Mouse (Mus musculus) spleen, adult 2 months (tissue): ENCODE data around the gene Capn7. TPM values are rescaled to one million over a fixed set of nuclear protein-coding genes. Genes with fewer than 3 reads are reported as not detected.

ENCODE experiments used
- DNase-seq, 2 experiments: peaks; one replicate each; pipeline versions ENCODE4 v3.0.0 to v3.0.0-alpha.2; 2012 to 2021; ENCODE audit warnings: low spot score in 2 of 2, low read depth in 1 of 2
- H3K27ac ChIP-seq: fragments of 200-500 bp; 2 replicates; pipeline ENCODE4 v1.5.1; 2012; ENCODE audit warnings: low read length, inconsistent platforms; ENCODE audit not compliant: insufficient read depth
- H3K27me3 ChIP-seq: fragments of 200-500 bp; 2 replicates; pipeline ENCODE4 v1.6.1; 2012; ENCODE audit warnings: mild to moderate bottlenecking, moderate library complexity, low read length, inconsistent platforms; ENCODE audit not compliant: control insufficient read depth, insufficient read depth
- H3K36me3 ChIP-seq: fragments of 200-500 bp; 2 replicates; pipeline ENCODE4 v1.6.1; 2012; ENCODE audit warnings: mild to moderate bottlenecking, low read length, inconsistent platforms; ENCODE audit not compliant: control insufficient read depth, insufficient read depth
- H3K4me1 ChIP-seq: fragments of 200-500 bp; 2 replicates; pipeline ENCODE4 v1.6.1; 2011; ENCODE audit warnings: inconsistent platforms; ENCODE audit not compliant: control insufficient read depth, insufficient read depth, insufficient read length
- H3K4me3 ChIP-seq: fragments of 200-500 bp; 2 replicates; pipeline ENCODE4 v1.5.1; 2011; ENCODE audit warnings: mild to moderate bottlenecking, inconsistent platforms; ENCODE audit not compliant: insufficient read depth, insufficient read length; ENCODE audit errors: extremely low read depth
- CTCF ChIP-seq: fragments of 200-500 bp; IDR thresholded peaks from 2 replicates; pipeline ENCODE4 v1.5.1; 2011; ENCODE audit warnings: mild to moderate bottlenecking, inconsistent platforms; ENCODE audit not compliant: insufficient read depth, insufficient read length, insufficient replicate concordance; ENCODE audit errors: extremely low read depth
- POLR2A ChIP-seq: fragments of 200-500 bp; IDR thresholded peaks from 2 replicates; pipeline ENCODE4 v1.6.1; 2011; ENCODE audit warnings: low read depth, low read length, inconsistent platforms
- WGBS: fragments of 180-500 bp; shearing (Covaris S2); methylation state at CpG from one replicate; pipeline ENCODE4 v1.1.7; 2018; 5-methylcytosine and 5-hydroxymethylcytosine counted together
- polyA plus RNA-seq: library from polyadenylated mRNA; depleted of rRNA; stranded (reverse); fragments of >200 nt; gene quantifications from 2 replicates; pipeline ENCODE4 v1.2.3, GENCODE M21; 2012

Gene Capn7
- polyA plus RNA-seq, 1 experiment = 7.8 TPM

DNA sequence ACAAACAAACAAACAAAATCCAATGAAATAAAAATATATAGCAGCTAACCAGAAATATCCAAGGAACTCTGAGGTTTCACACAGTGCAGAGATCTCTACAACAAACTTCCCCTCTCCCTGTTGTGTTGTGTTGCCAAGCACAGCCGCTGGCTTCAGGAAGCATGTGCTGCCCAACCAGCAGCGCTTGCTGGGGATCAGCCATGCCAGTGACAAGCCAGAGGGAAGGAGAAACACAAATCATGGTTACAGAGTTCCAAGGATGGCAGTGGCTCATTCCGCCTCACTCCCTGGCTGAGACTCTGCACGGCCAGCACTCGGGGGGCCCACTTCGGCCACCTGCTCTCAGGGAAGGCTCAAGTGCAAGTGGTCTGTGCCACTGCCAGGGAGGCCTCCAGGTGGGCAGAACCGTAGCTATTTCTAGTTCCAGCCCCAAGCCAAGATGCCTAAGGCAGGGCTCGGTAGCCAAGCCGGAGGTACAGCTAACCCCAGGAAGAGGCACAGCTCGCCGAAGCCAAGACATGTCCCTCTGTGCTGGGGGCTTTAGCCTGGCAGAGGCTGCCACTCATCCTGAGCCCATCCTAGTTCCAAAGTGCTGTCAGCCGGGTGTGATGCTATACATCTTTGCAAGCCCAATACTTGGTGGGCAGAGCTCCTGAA, 69.8 kb downstream of the Capn7 start:
- Histone ChIP-seq H3K27ac (peak overlapping the region; percentile 35; the same call in 1 of the 2 replicates), H3K4me1 (peaks cover 54% of the 10 kb centered on the region; the same call in 1 of the 2 replicates), H3K27me3 (no peaks in the 10 kb centered on the region), H3K36me3 (peaks cover 18% of the 10 kb centered on the region), H3K4me3 (no peak overlapping the region)
- WGBS = 88% methylated on average over 12 of the region's 12 CpGs
- no peak for DNase-seq
- no peak for TF ChIP-seq POLR2A
- no peak for TF ChIP-seq CTCF

DNA sequence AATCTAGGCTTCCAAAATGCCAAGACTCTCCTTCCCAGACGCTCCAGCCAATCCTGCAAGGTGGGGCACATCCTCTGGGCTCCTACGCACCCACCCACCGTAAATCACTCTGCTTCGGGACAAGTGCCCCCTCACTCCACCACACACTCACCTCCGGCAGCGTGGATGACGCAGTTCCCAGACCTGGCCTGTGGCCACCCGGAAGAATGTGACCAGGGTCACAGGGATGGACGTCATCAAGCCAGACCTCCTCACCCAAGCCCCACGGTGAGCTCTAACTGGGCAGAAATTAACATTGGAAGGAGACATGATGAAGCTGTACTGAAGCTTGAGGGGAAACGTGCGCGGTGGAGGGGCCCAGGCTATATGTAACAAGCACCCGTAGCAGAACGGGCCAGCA, 70.8 kb downstream of the Capn7 start:
- no peak for DNase-seq
- TF ChIP-seq POLR2A (no peak), CTCF (no peak)
- peak overlapping the region; percentile 79 for H3K27ac ChIP-seq
- H3K4me1 ChIP-seq = peaks cover 49% of the 10 kb centered on the region; the same call in 1 of the 2 replicates
- 93% methylated on average over 15 of the region's 15 CpGs for WGBS
- H3K4me3 ChIP-seq = no peak overlapping the region
- H3K27me3 ChIP-seq = no peaks in the 10 kb centered on the region
- H3K36me3 ChIP-seq = peaks cover 22% of the 10 kb centered on the region

DNA sequence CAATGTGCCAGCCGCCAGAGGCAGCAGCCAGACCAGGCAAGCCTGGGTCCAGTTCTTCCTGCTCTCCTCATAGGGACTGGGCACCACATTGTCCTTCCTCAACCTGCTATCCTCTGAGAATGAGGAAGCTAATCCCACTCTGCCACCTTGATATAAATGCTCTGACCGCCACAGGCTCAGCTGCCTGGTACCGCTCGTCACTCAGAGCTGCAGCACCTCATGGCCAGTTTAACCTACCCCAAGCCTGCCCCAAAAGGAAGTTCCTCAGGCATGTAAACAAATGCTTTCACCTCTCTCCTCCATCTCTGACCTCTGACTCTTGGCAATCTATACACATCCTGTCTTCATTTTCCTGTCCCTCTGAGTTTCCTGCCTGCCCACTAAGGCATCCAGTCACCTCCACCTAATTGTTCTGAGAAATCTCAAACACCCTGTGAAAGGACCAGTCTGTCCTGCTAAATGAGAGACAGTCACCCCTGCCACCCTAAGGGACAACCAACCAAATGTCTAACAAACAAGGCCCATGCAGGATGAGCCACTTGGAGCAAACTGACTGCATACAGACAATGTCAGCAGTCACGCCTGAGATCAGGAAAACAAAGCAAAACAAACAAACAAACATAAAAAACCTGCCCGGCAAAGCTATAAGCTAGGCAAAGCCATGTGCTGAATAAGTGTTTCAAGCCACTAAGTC, 71.6 kb downstream of the Capn7 start:
- Histone ChIP-seq H3K4me1 (peaks cover 54% of the 10 kb centered on the region; the same call in 1 of the 2 replicates), H3K36me3 (peaks cover 22% of the 10 kb centered on the region), H3K27me3 (no peaks in the 10 kb centered on the region), H3K27ac (peak overlapping the region; percentile 79), H3K4me3 (no peak overlapping the region)
- TF ChIP-seq CTCF (no peak), POLR2A (no peak)
- WGBS = 59% methylated on average over 6 of the region's 6 CpGs
- DNase-seq = no peak

DNA sequence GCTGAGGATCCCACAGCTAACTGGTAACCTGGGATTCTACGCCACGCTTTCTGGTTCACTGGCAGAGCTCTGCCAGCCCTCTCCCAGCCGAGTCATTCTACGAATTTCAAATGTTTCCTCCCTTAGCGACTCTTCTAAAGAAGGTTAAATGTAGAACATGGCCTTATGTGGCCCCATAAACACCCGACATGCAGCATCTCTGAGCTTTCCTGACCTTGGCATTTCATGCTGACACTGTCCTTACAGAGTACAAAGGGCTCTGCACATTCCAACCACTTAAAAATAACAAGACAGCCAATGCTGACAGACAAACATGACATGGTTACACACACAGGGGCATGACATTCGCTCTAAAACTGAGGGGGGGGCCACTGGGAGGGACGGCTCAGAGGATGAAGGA, 72.2 kb downstream of the Capn7 start:
- 62% methylated on average over 8 of the region's 8 CpGs for WGBS
- no peak for DNase-seq
- Histone ChIP-seq H3K36me3 (peaks cover 22% of the 10 kb centered on the region), H3K27me3 (no peaks in the 10 kb centered on the region), H3K4me1 (peaks cover 59% of the 10 kb centered on the region; the same call in 1 of the 2 replicates), H3K4me3 (no peak overlapping the region), H3K27ac (peak overlapping the region; percentile 79)
- no peak for TF ChIP-seq POLR2A
- no peak for TF ChIP-seq CTCF

DNA sequence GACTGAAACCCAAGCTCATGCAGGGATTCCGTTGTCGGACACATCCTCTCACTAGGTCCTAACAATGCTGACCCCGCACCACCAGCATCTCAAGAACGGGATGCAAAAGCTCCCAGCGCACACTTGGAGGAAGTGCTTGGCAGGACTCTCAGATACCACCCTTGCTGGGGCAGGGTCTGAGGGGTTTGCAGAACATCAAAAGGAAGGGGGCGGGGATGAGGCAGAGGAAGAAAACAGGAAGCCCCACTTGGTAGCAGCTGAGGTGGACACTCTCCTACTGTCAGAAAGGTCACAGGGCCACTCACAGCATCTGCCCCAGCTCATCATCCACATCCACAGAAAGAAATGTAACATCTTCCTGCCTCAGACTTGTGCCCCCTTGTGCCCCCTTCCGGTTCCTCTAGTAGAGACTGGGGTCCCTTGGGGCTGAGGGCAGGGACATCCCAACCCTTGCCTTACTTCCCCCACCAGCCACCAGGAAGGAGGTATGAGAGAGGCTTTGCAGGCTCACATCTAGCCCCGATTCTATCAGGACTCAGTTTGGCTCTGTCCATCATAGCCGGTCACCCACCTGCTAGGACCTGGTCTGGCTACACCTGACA, 73.8 kb downstream of the Capn7 start:
- H3K4me1 ChIP-seq = peaks cover 74% of the 10 kb centered on the region; the same call in 1 of the 2 replicates
- H3K27me3 ChIP-seq = no peaks in the 10 kb centered on the region
- no peak for TF ChIP-seq POLR2A
- H3K27ac ChIP-seq = peak overlapping the region; percentile 79
- WGBS = 59% methylated on average over 9 of the region's 9 CpGs
- no peak overlapping the region for H3K4me3 ChIP-seq
- DNase-seq = peak in 1 of 2 experiments; percentile 69
- H3K36me3 ChIP-seq = peaks cover 18% of the 10 kb centered on the region

DNA sequence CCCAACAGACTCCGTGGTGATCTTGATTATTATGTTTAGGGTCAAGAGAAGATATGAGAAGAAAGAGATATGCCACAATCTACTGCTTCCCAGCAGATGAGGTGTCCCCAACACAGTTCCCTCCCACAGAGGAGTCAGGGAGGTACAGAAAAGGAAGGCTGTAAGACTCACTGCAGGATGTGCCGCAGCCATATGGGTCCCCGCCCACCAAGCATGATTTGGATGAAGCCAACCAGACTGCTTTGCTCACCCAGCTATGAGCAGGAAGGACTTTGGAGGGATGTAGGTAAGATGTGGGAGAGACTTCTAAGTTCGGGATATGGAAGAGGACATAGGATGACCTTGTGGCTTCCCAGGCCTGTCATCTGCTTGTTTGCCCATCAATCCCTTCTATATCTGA, 74.3 kb downstream of the Capn7 start:
- Histone ChIP-seq H3K36me3 (peaks cover 16% of the 10 kb centered on the region), H3K4me1 (peaks cover 79% of the 10 kb centered on the region; the same call in 1 of the 2 replicates), H3K27me3 (no peaks in the 10 kb centered on the region), H3K27ac (peak overlapping the region; percentile 79), H3K4me3 (no peak overlapping the region)
- DNase-seq = no peak
- 55% methylated on average over 4 of the region's 4 CpGs for WGBS
- TF ChIP-seq POLR2A (no peak), CTCF (no peak)
